Mouse (Mus musculus): ENCODE measurements around the gene Dennd5b. TPM values are rescaled to one million over a fixed set of nuclear protein-coding genes. Genes with fewer than 3 reads are reported as not detected.

The Dennd5b gene
- total RNA-seq, 2 experiments from 2014 or later = 43.9 to 49.9 TPM

- Histone ChIP-seq H3K27ac (no peak overlapping the region), H3K4me3 (no peak overlapping the region)
- DNase-seq (ENCODE audit: low spot score in 2 of 2) = no peak
- TF ChIP-seq CTCF (conservative IDR thresholded peaks at IDR 0.05) = no peak
These were observed 121.0 kb downstream of the Dennd5b start for GRCm38 (mm10) chr6:148980495-148980894.

- no peak overlapping the region for H3K27ac ChIP-seq
- no peak for DNase-seq (ENCODE audit: low spot score in 2 of 2)
- H3K4me3 ChIP-seq = no peak overlapping the region
- TF ChIP-seq CTCF (conservative IDR thresholded peaks at IDR 0.05) = no peak
These were observed 126.4 kb downstream of the Dennd5b start for GRCm38 (mm10) chr6:148975096-148975495.

- Histone ChIP-seq H3K27ac (no peak overlapping the region), H3K4me3 (no peak overlapping the region)
- TF ChIP-seq CTCF (conservative IDR thresholded peaks at IDR 0.05) = no peak
- no peak for DNase-seq (ENCODE audit: low spot score in 2 of 2)
These were observed 128.6 kb downstream of the Dennd5b start for GRCm38 (mm10) chr6:148972891-148973290.

- no peak for DNase-seq (ENCODE audit: low spot score in 2 of 2)
- no peak overlapping the region for H3K27ac ChIP-seq
- no peak for TF ChIP-seq CTCF (conservative IDR thresholded peaks at IDR 0.05)
- H3K4me3 ChIP-seq = no peak overlapping the region
These were observed 129.2 kb downstream of the Dennd5b start for GRCm38 (mm10) chr6:148972059-148972848.

- no peak for DNase-seq (ENCODE audit: low spot score in 2 of 2)
- no peak for TF ChIP-seq CTCF (conservative IDR thresholded peaks at IDR 0.05)
- Histone ChIP-seq H3K4me3 (no peak overlapping the region), H3K27ac (no peak overlapping the region)
These were observed 130.0 kb downstream of the Dennd5b start for GRCm38 (mm10) chr6:148971385-148971940.

- no peak for DNase-seq (ENCODE audit: low spot score in 2 of 2)
- H3K4me3 ChIP-seq = no peak overlapping the region
- no peak overlapping the region for H3K27ac ChIP-seq
- TF ChIP-seq CTCF (conservative IDR thresholded peaks at IDR 0.05) = no peak
These were observed 140.2 kb downstream of the Dennd5b start for GRCm38 (mm10) chr6:148961285-148961684.

- DNase-seq (ENCODE audit: low spot score in 2 of 2) = no peak
- no peak for TF ChIP-seq CTCF (conservative IDR thresholded peaks at IDR 0.05)
- Histone ChIP-seq H3K4me3 (no peak overlapping the region), H3K27ac (no peak overlapping the region)
These were observed 141.8 kb downstream of the Dennd5b start for GRCm38 (mm10) chr6:148959540-148960238.

GRCm38 (mm10) chr6:148958712-148959111 is 142.8 kb downstream of the Dennd5b start:
- no peak overlapping the region for H3K4me3 ChIP-seq

GRCm38 (mm10) chr6:148957046-148957445 is 144.4 kb downstream of the Dennd5b start:
- no peak for TF ChIP-seq CTCF (conservative IDR thresholded peaks at IDR 0.05)
- Histone ChIP-seq H3K27ac (no peak overlapping the region), H3K4me3 (no peak overlapping the region)
- DNase-seq (ENCODE audit: low spot score in 2 of 2) = no peak

More at GRCm38 (mm10) chr6:148958712-148959111, 142.8 kb downstream of the Dennd5b start:
- peak; percentile 34 for TF ChIP-seq CTCF (conservative IDR thresholded peaks at IDR 0.05)
- no peak overlapping the region for H3K27ac ChIP-seq
- DNase-seq (ENCODE audit: low spot score in 2 of 2) = no peak

- TF ChIP-seq CTCF (conservative IDR thresholded peaks at IDR 0.05) = no peak
- H3K27ac ChIP-seq = no peak overlapping the region
- H3K4me3 ChIP-seq = no peak overlapping the region
- DNase-seq (ENCODE audit: low spot score in 2 of 2) = no peak
These were observed 145.6 kb downstream of the Dennd5b start for GRCm38 (mm10) chr6:148955641-148956420.

- DNase-seq (ENCODE audit: low spot score in 2 of 2) = no peak
- Histone ChIP-seq H3K27ac (no peak overlapping the region; the same call in 1 of the 2 replicates), H3K4me3 (peak overlapping the region; percentile 66)
- TF ChIP-seq CTCF (conservative IDR thresholded peaks at IDR 0.05) = no peak
These were observed 154.5 kb downstream of the Dennd5b start for GRCm38 (mm10) chr6:148946881-148947405.

GRCm38 (mm10) chr6:148946409-148946742 is 155.1 kb downstream of the Dennd5b start, which contains the start of gene Sinhcaf:
TSS of gene Sinhcaf (minus strand) at chr6:148946467.
- H3K4me3 ChIP-seq = peak within 1 kb of the TSS; percentile 66
- peak; percentile 94 to 96 for DNase-seq (ENCODE audit: low spot score in 2 of 2)
- TF ChIP-seq CTCF (conservative IDR thresholded peaks at IDR 0.05) = no peak
- H3K27ac ChIP-seq = peak within 1 kb of the TSS; percentile 51; the same call in 1 of the 2 replicates

All from layer of hippocampus, adult 2 months (tissue).